Mouse (Mus musculus) megakaryocyte progenitor cell, adult 5-6 weeks (primary cell): ENCODE results near the gene Alpk1. TPM values are rescaled to one million over a fixed set of nuclear protein-coding genes. Genes with fewer than 3 reads are reported as not detected.

Source experiments
- ATAC-seq: replicated peaks from 2 replicates; pipeline ENCODE4 v1.8.0; 2016; ENCODE audit warnings: mild to moderate bottlenecking, moderate TSS enrichment, inconsistent platforms; ENCODE audit not compliant: poor library complexity
- total RNA-seq, 2 experiments: library from RNA; stranded (forward) in 1 of 2; stranded (reverse) in 1 of 2; fragments of 157-497, 149-512 nt in 1 of 2; fragments of 200-1000 nt in 1 of 2; gene quantifications; 2 replicates each; pipeline versions ENCODE4 v1.2.3 to v1.2.4; 2015 to 2017

The Alpk1 gene
- 7.1 and 10.3 TPM in 2 replicates for total RNA-seq (2015)
- 13.6 and 19.1 TPM in 2 replicates for total RNA-seq (2017)

- peak; percentile 95 for ATAC-seq
These were observed at the start of gene Alpk1 for GRCm38 (mm10) chr3:127780021-127780644. Alpk1 (minus strand) TSS chr3:127780527.

GRCm38 (mm10) chr3:127827123-127827522 is 46.8 kb upstream of the Alpk1 start:
- no peak for ATAC-seq

- no peak for ATAC-seq
These were observed 46.2 kb upstream of the Alpk1 start for GRCm38 (mm10) chr3:127826503-127826902.

- ATAC-seq: peak; percentile 52
These were observed 43.8 kb upstream of the Alpk1 start for GRCm38 (mm10) chr3:127823886-127824863.

DNA sequence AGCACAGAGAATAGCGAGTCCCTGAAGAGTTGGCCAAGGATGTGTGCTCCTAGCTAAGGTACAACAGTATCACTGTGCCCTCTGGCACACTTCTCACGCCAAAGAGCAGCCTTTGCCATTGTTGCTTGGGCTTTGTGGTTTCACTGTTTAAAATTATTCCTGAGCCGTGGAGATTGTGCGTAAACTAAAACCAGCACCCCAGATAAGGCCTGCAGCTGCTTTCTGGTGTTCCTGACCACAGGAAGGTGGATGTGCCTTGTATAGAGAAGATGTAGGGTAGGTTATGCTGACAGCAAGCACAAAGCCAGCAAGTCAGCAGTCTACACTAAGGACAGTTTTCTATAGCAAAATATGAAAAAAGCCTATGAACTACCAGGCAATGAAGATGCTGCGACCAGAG is 40.9 kb upstream of the Alpk1 start:
- peak; percentile 69 for ATAC-seq

- ATAC-seq: no peak
These were observed 40.1 kb upstream of the Alpk1 start for GRCm38 (mm10) chr3:127820400-127820799.

DNA sequence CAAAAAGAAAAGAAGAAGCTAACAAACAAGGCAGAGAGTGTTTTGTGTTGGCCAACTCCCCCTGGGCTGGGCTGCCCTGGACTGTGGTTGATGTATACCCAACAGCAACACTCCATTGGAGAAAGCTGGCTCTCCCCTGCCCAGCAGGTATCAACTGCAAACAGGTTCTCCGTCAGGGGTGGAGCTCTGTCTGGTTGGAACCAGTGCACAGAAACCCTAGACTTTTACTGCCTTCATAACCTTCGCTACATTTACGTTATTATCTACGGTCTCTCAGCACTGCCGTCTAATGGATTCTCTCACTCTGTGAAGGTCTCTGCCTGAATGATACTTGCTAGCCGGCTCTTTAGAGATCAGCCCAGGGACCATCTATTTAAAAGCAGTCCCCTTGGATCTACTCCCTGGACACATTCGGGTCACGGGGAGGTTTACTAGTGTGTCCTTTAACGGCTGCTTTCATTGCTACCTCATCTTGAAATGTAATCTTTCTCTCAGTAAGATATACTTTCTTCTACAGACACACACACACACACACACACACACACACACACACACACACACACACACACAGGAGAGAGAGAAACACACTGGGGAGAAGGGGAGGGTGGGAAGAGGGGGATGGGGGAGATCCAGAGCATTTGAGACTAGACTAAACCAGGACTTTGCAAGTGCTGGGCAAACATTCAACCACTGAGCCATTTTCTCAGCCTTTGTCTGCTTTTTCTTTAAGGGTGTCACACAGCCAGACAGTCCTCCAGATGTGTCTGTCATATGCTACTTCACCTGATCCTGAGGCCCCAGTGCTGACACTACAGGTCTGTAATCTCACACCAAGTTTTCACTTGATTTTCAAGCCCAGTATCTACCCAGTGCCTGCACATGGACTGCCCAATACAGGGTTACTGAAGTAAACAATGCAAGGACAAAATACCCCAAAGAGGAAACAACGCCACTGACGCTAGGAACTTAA is 38.7 kb upstream of the Alpk1 start:
- ATAC-seq: peak; percentile 8; the same call in 1 of the 2 replicates

DNA sequence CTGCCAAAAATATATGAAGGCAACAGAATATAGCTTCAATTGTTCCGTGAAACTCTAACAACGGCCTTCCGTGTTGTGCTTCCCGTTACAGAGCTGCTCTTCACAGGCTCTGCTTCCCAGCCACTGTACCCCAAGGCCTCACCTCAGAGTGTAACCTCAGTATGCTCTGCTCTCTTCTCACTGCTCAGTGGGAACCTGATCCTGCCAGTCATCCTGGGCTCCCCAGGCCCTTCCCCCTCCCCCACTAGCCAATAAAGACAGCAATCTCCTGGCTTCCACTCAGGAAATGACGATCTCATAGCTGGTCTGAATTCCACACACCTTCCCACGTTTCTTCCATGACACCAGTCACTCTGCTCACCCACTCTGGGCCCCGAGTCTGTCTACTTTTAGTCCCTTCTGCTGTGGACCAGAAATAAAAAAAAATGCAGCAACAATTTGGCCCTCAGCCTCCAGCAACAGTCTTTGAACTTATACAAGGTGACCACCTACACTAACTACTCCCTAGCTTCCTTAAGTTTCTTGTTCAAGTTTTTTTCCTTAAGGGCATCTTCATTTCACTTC is 36.9 kb upstream of the Alpk1 start:
- no peak for ATAC-seq

DNA sequence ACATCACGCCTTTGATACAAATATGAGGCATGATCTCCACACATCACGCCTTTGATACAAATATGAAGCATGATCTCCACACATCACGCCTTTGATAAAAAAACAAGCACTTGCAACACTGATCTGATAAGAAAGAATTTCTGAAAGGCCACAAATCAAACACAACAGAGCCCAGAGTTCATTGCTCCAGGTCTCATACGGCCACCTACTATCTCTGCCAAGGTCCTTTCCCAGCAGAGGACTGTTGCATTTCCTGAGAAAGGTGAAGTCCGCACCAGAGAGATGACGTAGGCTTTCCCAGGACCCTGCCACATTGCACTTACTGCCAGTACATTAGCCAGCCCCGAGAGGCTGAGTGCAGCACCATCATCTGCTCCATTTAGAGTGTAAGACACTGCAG is 28.8 kb upstream of the Alpk1 start:
- ATAC-seq: no peak

GRCm38 (mm10) chr3:127807846-127808245 is 27.5 kb upstream of the Alpk1 start:
- no peak for ATAC-seq

DNA sequence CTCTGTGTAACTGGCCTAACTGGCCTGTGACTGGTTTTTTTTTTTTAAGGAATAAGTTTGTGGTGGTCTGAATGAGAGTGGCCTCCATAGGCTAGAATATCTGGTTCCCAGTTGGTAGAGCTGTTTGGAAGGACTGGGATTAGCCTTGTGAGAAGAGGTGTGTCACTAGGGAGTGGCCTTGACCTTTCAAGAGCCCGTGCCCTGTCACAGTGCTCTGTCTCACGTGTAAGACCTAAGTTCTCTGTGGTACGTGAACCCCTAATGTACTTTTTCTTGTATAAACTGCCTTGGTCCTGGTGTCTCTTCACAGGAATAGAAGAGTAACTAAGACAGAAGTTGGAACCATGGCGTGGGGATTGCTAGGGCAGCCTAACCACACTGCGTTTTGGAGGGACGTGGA is 25.7 kb upstream of the Alpk1 start:
- ATAC-seq: no peak

DNA sequence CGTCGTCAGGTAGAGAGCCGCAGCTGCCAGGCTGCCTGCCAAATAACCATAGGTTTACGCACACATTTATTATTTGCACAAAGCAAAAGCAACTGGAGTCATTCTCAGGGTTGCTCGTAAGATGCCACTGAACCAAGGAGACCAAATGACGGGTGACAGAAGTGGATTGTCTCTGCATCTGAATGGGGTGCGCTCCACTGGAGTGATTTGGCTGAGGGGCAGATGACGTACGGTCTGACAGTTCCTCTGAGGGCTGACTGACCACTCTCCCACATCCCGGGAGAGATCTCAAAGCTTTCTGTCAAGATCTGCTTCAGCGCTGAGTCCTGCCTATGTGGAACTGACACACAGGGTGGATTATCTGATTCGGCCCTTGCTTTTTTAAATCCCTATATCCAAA is 24.7 kb upstream of the Alpk1 start:
- ATAC-seq: no peak

DNA sequence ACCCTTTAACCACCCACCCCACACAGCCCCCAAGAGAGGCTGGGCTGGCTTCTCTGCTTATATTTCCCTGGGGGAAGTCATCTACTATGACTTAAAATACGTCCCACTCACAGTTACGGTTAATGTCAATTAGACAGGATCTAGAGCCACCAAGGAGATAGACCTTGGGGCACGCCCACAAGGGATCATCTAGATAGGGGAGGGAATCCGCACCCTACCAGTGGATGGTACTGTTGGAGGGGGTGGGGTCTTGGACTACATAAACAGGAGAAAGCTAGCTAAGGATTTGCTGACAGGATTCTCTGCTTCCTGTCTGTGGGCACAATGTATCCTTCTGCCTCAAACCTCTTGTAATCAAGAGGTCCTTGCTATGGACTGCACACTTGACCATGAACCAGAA is 24.1 kb upstream of the Alpk1 start:
- ATAC-seq: peak; percentile 63

GRCm38 (mm10) chr3:127802814-127803213 is 22.5 kb upstream of the Alpk1 start:
- ATAC-seq: peak; percentile 10; the same call in 1 of the 2 replicates

GRCm38 (mm10) chr3:127801162-127801561 is 20.8 kb upstream of the Alpk1 start:
- ATAC-seq: no peak

- ATAC-seq: peak; percentile 27
These were observed 15.9 kb upstream of the Alpk1 start for GRCm38 (mm10) chr3:127796271-127796670.

DNA sequence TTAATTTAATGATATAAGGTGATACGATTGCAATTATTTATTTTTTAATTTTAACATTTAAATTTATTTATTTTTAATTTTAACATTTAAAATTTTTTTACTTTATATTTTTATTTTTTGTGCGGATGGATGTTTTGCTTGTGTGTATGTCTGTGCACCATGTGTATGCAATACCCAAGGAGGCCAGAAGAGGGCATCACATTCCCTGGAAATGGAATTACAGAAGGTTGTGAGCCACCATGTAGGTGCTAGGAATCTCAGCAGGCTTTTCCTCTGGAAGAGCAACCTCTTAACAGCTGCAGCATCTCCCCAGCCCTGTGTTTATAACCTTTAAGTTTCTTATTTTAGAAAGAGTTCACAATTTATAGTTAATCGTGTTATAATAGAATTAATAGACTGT is 15.4 kb upstream of the Alpk1 start:
- no peak for ATAC-seq

DNA sequence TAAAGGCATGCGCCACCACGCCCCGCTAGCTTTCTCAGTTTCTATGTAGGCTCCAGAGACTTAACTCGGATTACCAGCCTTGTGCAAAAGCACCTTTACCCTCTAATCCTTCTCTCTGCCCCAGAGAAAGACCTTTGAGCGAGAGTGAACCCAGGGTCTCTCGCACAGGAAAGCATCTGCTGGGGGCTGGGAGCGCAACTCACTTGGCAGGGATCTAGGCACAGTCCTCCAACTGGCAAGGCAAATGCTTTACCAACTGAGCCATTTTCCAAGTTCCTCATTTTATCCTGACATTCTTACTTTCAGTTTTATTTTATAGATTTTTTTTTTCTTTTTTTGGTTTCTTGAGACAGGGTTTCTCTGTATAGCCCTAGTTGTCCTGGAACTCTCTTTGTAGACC is 12.7 kb upstream of the Alpk1 start:
- ATAC-seq: 0 out of 2 replicates have a peak, but pooled peaks have one; percentile 15

- ATAC-seq: peak; percentile 58
These were observed 11.6 kb upstream of the Alpk1 start for GRCm38 (mm10) chr3:127791595-127792561.
